Mouse (Mus musculus) spleen, adult 12 weeks (tissue): ENCODE measurements around the gene Vmn1r2.
"Not testable (repeated sequence)": the region's sequence is repeated elsewhere in the genome, so short reads cannot be mapped to it uniquely, and the experiment has no call there.

Experiments used
- DNase-seq: peaks from one replicate; pipeline ENCODE4 v3.0.0; 2022; ENCODE audit warnings: low spot score

The Vmn1r2 gene

DNA sequence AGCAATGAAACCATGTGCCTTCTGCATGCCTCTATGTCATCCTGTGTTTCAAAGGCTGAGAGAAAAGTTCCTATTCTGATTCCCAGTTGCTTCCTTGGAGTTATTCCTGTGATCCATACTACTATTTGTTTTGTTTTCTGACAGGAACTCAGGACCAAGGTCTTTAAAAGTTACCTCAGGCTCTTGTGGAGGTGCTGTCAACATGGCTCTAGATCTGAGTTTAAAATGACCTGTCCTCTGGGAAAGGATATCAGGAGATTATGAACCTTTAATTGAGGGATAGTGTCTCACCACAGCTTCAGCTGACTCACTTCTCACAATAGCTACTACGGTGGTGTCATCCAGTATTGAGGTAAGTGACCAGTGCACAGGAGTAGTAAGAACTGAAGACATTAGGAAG, at the start of gene Vmn1r2:
Vmn1r2 (plus strand) TSS at position 301 of the 400 bp plus-strand sequence.
- not testable (repeated sequence) for DNase-seq

DNA sequence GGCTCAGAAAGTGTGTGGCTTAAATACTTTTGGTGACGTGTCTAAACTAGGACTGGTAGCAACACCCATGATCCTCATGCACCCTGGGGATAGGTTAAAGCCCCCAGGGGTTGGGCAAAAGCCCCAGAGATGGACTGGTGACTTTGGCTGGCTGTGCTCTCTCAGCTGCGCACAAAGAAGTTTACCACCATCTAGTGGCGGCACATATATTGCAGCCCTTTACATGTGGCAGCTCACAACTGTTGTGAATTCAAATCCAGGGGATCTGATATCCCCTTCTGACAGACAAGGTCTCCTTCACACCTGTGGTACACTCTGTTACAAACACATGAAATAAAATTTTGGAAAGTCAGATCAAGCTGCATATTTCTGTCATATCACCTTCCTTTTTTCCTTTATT, 19.2 kb upstream of the Vmn1r2 start:
- DNase-seq, result not testable (repeated sequence)

DNA sequence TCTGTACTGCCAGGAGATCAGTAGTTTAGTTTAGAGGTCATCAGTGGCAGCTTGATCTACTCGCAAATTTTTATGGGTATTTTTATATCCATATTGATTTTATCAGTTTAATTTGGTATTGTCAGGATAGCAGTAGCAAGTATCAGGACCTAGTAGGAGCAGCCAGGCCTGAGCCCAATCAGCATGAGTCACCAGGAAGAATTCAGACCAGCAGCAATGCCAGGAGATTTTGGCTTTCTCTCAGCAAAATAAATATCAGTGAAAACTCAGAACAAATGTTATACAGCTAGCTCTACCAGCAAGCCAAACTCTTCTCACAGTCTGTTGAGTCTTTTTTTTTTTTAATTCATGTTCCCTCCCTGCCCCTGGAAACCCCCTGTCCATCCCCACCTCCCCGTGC, 13.8 kb upstream of the Vmn1r2 start:
- DNase-seq, result not testable (repeated sequence)

DNA sequence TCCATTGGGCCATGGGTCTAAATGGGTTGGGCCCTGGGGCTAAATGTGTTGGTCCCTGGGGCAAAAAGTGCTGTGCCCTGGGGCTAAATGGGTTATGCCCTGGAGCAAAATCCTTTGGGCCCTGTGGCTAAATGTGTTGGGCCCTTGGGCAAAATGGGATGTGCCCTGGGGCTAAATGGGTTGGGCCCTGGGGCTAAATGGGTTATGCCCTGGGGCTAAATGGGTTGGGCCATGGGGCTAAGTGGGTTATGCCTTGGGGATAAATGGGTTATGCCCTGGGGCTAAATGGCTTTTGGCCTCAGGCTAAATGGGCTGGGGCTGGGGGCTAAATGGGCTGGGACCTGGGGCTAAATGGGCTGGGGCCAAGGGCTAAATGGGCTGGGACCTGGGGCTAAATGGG, 2.7 kb upstream of the Vmn1r2 start:
- not testable (repeated sequence) for DNase-seq

DNA sequence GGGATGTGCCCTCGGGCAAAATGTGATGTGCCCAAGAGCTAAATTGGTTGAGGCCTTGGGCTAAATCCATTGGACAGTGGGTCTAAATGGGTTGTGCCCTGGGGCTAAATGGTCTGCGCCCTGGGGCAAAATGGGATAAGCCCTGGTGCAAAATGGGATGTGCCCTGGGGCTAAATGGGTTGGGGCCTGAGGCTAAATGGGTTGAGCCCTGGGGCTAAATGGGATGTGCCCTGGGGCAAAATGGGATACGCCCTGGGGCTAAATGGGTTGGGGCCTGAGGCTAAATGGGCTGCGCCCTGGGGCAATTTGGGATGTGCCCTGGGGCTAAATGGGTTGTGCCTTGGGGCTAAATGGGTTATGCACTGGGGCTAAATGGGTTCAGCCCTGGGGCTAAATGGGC, 2.1 kb upstream of the Vmn1r2 start:
- no peak for DNase-seq

DNA sequence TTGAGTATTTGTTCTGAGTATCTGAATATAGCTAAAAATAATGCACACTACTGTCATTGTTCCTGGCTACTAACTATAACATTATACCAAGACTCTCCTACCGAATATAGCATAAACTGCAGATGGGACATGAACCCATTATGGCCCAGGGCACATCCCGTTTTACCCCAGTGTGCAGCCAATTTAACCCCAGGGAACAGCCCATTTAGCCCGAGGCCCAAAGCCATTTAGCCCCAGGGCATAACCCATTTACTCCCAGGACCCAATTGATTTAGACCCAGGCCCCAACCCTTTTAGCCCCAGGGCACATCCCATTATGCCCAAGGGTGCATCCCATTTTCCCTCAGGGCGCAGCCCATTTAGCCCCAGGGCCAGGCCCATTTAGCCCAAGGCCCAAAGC, 7.5 kb downstream of the Vmn1r2 start:
- DNase-seq, result not testable (repeated sequence)

DNA sequence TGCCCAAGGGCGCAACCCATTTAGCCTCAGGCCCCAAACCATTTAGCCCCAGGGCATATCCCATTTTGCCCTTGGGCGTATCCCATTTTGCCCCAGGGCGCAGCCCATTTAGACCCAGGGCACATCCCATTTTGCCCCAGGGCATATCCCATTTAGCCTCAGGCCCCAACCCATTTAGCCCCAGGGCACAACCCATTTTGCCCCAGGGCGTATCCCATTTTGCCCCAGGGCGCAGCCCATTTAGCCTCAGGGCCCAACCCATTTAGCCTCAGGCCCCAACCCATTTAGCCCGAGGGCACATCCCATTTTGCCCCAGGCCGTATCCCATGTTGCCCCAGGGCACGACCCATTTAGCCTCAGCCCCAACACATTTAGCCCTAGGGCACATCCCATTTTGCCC, 8.6 kb downstream of the Vmn1r2 start:
- DNase-seq, result not testable (repeated sequence)

DNA sequence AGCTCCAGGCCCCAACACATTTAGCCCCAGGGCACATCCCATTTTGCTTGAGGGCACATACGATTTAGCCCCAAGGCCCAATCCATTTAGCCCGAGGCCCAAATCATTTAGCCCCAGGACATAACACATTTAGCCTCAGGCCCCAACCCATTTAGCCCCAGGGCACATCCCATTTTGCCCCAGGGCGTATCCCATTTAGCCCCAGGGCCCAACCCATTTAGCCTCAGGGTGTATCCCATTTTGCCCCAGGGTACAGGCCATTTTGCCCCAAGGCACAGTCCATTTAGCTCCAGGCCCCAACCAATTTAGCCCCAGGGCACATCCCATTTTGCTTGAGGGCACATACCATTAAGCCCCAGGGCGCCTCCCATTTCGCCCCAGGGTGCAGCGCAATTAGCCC, 9.1 kb downstream of the Vmn1r2 start:
- not testable (repeated sequence) for DNase-seq

DNA sequence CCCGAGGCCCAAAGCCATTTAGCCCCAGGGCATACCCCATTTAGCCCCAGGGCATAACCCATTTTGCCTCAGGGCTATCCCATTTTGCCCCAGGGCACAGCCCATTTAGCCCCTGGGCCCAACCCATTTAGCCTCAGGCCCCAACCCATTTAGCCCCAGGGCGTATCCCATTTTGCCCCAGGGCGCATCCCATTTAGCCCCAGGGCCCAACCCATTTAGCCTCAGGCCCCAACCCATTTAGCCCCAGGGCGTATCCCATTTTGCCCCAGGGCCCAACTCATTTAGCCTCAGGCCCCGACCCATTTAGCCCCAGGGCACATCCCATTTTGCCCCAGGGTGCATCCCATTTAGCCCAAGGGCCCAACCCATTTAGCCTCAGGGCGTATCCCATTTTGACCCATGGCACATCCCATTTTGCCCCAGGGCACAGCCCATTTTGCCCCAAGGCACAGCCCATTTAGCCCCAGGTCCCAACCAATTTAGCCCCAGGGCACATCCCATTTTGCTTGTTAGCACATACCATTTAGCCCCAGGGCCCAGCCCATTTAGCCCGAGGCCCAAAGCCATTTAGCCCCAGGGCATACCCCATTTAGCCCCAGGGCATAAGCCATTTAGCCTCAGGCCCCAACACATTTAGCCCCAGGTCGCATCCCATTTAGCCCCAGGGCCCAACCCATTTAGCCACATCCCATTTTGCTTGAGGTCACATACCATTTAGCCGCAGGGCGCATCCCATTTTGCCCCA, 9.8 kb downstream of the Vmn1r2 start:
- not testable (repeated sequence) for DNase-seq

DNA sequence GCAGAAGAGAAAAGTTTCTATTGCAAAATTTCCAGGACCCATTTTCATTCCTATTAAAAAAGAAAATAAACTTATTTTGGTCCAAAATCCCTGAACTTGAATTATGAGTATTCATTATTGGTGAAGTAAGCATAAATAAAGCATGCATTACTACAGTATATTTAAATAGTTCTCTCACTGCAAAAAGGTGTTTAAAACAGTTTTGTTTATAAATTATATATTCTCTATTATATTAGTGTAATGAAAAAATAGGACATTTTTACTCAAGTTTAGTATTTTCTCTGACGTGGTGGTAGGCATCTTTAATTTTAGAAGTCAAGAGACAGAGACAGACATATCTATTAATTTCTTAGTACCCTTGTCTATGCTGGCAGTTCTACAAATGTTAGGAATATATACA, 18.1 kb downstream of the Vmn1r2 start, which contains the start of gene Vmn1r3:
Vmn1r3 (minus strand) TSS at position 101 of the 400 bp plus-strand sequence.
- not testable (repeated sequence) for DNase-seq

DNA sequence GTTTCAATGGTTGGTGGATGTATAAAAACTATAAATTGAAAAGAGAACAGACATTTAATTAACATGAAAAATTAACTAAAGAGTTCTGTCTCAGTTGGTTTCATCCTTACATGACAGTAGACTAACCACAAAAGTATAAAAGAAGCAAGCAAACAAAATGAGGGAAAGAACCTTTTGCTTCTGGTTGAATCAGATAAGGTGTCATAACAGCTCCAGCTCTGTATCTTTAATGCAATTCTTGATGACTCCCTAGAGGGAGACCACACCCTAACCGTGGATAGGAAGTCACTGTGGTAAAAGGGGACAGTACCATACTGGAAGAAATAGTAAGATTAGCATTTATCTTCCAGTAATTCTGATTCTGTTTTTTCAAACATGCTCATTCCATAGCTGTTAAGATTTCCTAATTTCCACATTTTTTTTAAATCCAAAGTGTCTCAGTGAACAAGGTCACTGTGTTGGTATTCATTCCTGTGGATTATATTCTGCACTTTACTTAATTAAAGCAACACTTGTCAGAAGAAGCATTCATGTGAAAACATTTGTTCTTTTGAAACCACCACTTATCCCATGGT, 42.6 kb downstream of the Vmn1r2 start:
- not testable (repeated sequence) for DNase-seq

DNA sequence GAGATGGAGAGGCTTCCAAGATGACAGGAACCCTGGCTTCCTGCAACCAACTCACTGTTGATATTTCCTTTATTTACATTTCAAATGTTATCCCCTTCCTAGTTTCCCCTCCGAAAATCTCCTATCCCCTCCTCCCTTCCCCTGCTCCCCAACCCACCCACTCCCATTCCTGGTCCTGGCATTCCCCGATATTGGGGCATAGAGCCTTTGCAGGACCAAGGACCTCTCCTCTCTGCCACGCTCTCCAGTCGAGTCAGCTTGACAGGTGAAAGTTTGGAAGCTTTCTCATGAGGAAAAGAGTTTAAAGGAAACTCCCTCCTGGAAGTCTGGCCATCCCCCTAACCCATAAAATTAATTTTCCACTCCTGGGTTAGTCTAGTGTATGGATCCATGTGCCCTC, 46.2 kb downstream of the Vmn1r2 start:
- DNase-seq, result not testable (repeated sequence)

DNA sequence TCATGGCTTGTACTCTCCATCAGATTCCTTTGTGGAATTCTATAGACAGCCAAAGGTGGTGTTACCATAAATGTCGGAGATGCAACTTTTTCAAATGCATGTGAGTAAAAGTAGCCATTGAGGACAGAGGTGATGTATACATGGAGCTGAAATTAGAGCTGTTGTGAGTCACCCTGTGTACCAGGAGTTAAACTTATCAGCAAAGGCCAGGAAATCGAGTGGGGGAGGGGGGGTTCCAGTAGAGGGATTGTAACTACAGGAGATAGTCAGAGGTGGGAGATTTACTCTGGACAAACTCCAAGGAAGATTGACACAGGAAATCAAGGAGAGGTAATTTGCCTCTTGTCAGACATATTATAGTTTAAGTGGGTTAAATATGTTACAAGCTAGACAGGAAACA, 49.3 kb downstream of the Vmn1r2 start:
- DNase-seq, result not testable (repeated sequence)
